Mouse (Mus musculus): Measurements from ENCODE around the gene 4932438A13Rik. TPM values are rescaled to one million over a fixed set of nuclear protein-coding genes. Genes with fewer than 3 reads are reported as not detected.

4932438A13Rik gene
- polyA plus RNA-seq, 1 experiment from 2014 or later, result 51.2 TPM

GRCm38 (mm10) chr3:36864466-36864865 lies 1.6 kb downstream of the 4932438A13Rik start:
- Histone ChIP-seq H3K36me3 (ENCODE audit: control insufficient read depth, insufficient read depth, low read length) (peaks cover 12% of the 10 kb centered on the region), H3K9me3 (replicated peaks; ENCODE audit: control insufficient read depth, low read length) (no peaks in the 10 kb centered on the region), H3K27me3 (ENCODE audit: control insufficient read depth, insufficient read depth, low read length) (no peaks in the 10 kb centered on the region), H3K4me3 (replicated peaks; ENCODE audit: low read length) (no peak overlapping the region), H3K9ac (ENCODE audit: low read length) (no peak overlapping the region), H3K4me1 (ENCODE audit: control insufficient read depth, insufficient read depth, low read length) (peaks cover 5% of the 10 kb centered on the region), H3K27ac (ENCODE audit: low read length) (no peak overlapping the region), H3K4me2 (ENCODE audit: low read depth, low read length) (no peak overlapping the region)
- 86% methylated on average over 4 of the region's 4 CpGs for WGBS
- ATAC-seq (ENCODE audit: insufficient read depth, low FRiP score), result no peak

DNA sequence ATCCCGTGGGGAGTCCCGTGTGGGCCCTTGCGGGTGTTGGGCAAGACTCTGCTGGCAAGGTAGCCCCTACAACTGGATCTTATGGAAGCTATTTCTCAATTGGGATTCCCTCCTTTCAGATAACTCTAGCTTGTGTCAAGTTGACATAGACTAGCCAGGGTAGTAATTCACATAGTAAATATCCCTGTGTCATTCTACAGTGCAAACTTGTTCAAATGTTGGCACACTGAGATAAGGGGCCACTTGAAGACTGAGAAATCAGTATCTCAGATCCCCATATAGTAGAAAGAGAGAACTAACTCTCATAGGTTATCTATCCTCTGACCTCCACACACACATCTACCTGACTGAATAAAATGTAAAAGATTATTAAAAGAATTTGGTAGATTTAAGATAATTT lies 42.5 kb downstream of the 4932438A13Rik start:
- no peak for ATAC-seq (ENCODE audit: insufficient read depth, low FRiP score)
- Histone ChIP-seq H3K4me2 (ENCODE audit: low read depth, low read length) (no peak overlapping the region), H3K4me3 (replicated peaks; ENCODE audit: low read length) (no peak overlapping the region), H3K9ac (ENCODE audit: low read length) (no peak overlapping the region), H3K4me1 (ENCODE audit: control insufficient read depth, insufficient read depth, low read length) (no peaks in the 10 kb centered on the region), H3K36me3 (ENCODE audit: control insufficient read depth, insufficient read depth, low read length) (peaks cover 2% of the 10 kb centered on the region; the same call in 1 of the 2 replicates), H3K27ac (ENCODE audit: low read length) (no peak overlapping the region), H3K9me3 (replicated peaks; ENCODE audit: control insufficient read depth, low read length) (no peaks in the 10 kb centered on the region), H3K27me3 (ENCODE audit: control insufficient read depth, insufficient read depth, low read length) (no peaks in the 10 kb centered on the region)
- 89% methylated on average over 3 of the region's 3 CpGs for WGBS

DNA sequence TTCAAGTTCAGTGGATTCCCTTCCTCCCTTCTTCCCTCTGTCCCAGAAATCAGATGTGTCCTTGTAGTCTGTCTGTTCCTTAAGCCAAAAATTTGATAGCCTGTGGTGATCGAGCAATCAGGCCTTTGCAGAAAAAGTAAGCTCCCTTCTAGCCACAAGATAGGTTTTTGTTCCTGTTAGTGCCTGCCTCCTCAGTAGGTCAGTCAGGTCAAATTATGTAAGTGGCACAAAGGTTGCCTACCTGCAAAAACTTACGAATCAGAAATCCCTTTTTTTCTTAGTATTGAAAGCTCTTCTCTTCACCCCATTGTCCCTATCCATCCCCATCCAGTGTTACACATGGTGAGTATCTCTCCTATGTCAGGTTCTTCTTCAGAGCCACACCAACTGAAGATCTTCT lies 54.9 kb downstream of the 4932438A13Rik start:
- WGBS, result 86% methylated on average over 2 of the region's 2 CpGs
- H3K4me1 ChIP-seq (ENCODE audit: control insufficient read depth, insufficient read depth, low read length), result no peaks in the 10 kb centered on the region; the same call in 1 of the 2 replicates
- ATAC-seq (ENCODE audit: insufficient read depth, low FRiP score), result no peak
- no peaks in the 10 kb centered on the region for H3K36me3 ChIP-seq (ENCODE audit: control insufficient read depth, insufficient read depth, low read length)
- no peak overlapping the region for H3K9ac ChIP-seq (ENCODE audit: low read length)
- H3K9me3 ChIP-seq (replicated peaks; ENCODE audit: control insufficient read depth, low read length), result no peaks in the 10 kb centered on the region
- no peaks in the 10 kb centered on the region for H3K27me3 ChIP-seq (ENCODE audit: control insufficient read depth, insufficient read depth, low read length)
- H3K4me3 ChIP-seq (replicated peaks; ENCODE audit: low read length), result no peak overlapping the region
- no peak overlapping the region for H3K4me2 ChIP-seq (ENCODE audit: low read depth, low read length)
- no peak overlapping the region for H3K27ac ChIP-seq (ENCODE audit: low read length)

DNA sequence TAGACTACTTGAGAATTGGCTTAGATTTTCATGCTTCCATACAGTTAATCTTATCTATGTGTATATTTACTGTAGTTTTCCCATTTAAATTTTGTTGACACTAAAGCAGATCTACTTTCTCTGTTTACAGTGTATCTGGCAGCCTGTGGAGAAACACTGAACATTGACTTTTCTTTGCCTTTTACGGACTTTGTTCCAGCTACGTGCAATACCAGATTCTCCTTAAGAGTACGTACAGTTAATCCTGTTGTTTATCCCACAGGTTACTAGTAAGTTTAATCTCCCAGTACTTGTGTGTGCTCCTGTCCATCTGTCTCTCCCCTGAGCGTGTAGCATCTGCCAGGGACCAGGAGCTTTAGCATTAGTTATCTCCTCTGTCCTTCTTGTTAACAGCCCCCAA lies 55.4 kb downstream of the 4932438A13Rik start:
- Histone ChIP-seq H3K27me3 (ENCODE audit: control insufficient read depth, insufficient read depth, low read length) (no peaks in the 10 kb centered on the region), H3K4me1 (ENCODE audit: control insufficient read depth, insufficient read depth, low read length) (no peaks in the 10 kb centered on the region; the same call in 1 of the 2 replicates), H3K9me3 (replicated peaks; ENCODE audit: control insufficient read depth, low read length) (no peaks in the 10 kb centered on the region), H3K36me3 (ENCODE audit: control insufficient read depth, insufficient read depth, low read length) (no peaks in the 10 kb centered on the region), H3K4me3 (replicated peaks; ENCODE audit: low read length) (no peak overlapping the region), H3K27ac (ENCODE audit: low read length) (no peak overlapping the region), H3K9ac (ENCODE audit: low read length) (no peak overlapping the region), H3K4me2 (ENCODE audit: low read depth, low read length) (no peak overlapping the region)
- no peak for ATAC-seq (ENCODE audit: insufficient read depth, low FRiP score)
- WGBS, result 57% methylated on average over 4 of the region's 4 CpGs

DNA sequence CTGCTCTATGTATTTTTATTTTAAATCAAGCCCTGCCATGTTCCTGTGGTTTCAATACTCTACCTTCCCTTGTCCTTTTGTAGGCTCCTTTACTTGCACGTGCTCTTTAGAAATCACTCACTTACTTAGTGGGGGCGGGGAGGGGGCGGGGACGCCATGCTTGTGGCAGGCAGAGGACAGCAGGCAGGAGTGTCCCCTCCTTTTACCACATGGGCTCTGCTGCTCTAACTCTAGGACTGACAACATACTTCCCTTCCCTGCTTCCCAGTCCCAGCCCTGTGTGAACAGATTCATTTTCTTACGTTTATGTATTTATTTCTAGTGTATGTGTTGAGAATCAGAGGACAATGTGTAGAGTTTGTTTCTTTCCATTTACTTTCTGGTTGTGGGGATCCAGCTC lies 78.7 kb downstream of the 4932438A13Rik start:
- Histone ChIP-seq H3K4me3 (replicated peaks; ENCODE audit: low read length) (no peak overlapping the region), H3K4me2 (ENCODE audit: low read depth, low read length) (no peak overlapping the region), H3K9ac (ENCODE audit: low read length) (no peak overlapping the region), H3K27ac (ENCODE audit: low read length) (no peak overlapping the region), H3K27me3 (ENCODE audit: control insufficient read depth, insufficient read depth, low read length) (no peaks in the 10 kb centered on the region), H3K9me3 (replicated peaks; ENCODE audit: control insufficient read depth, low read length) (no peaks in the 10 kb centered on the region), H3K4me1 (ENCODE audit: control insufficient read depth, insufficient read depth, low read length) (peaks cover 4% of the 10 kb centered on the region; the same call in 1 of the 2 replicates), H3K36me3 (ENCODE audit: control insufficient read depth, insufficient read depth, low read length) (no peaks in the 10 kb centered on the region)
- no peak for ATAC-seq (ENCODE audit: insufficient read depth, low FRiP score)
- WGBS, result 37% methylated on average over 5 of the region's 5 CpGs

DNA sequence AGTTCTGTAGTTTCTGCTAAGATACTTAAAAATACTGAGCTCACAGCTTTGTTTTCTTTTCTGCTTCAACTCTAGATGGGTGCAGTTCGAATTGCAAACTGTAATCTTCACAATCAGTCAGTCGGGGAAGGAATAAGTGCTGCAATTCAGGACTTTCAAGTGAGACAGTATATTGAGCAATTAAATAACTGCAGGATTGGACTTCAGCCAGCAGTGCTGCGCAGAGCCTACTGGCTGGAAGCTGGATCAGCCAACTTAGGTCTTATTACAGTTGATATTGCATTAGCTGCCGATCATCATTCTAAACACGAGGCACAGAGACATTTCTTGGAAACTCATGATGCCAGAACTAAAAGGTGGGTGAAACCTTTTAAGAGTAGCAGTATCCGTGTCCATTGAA lies 79.2 kb downstream of the 4932438A13Rik start:
- Histone ChIP-seq H3K9ac (ENCODE audit: low read length) (no peak overlapping the region), H3K4me3 (replicated peaks; ENCODE audit: low read length) (no peak overlapping the region), H3K4me1 (ENCODE audit: control insufficient read depth, insufficient read depth, low read length) (peaks cover 4% of the 10 kb centered on the region; the same call in 1 of the 2 replicates), H3K9me3 (replicated peaks; ENCODE audit: control insufficient read depth, low read length) (no peaks in the 10 kb centered on the region), H3K4me2 (ENCODE audit: low read depth, low read length) (no peak overlapping the region), H3K36me3 (ENCODE audit: control insufficient read depth, insufficient read depth, low read length) (no peaks in the 10 kb centered on the region), H3K27me3 (ENCODE audit: control insufficient read depth, insufficient read depth, low read length) (no peaks in the 10 kb centered on the region), H3K27ac (ENCODE audit: low read length) (no peak overlapping the region)
- 51% methylated on average over 6 of the region's 6 CpGs for WGBS
- ATAC-seq (ENCODE audit: insufficient read depth, low FRiP score), result no peak

- H3K9me3 ChIP-seq (replicated peaks; ENCODE audit: control insufficient read depth, low read length), result no peaks in the 10 kb centered on the region
- no peaks in the 10 kb centered on the region for H3K27me3 ChIP-seq (ENCODE audit: control insufficient read depth, insufficient read depth, low read length)
- peaks cover 4% of the 10 kb centered on the region; the same call in 1 of the 2 replicates for H3K4me1 ChIP-seq (ENCODE audit: control insufficient read depth, insufficient read depth, low read length)
- H3K36me3 ChIP-seq (ENCODE audit: control insufficient read depth, insufficient read depth, low read length), result peaks cover 6% of the 10 kb centered on the region; the same call in 1 of the 2 replicates
- no peak overlapping the region for H3K9ac ChIP-seq (ENCODE audit: low read length)
- H3K27ac ChIP-seq (ENCODE audit: low read length), result no peak overlapping the region
- H3K4me3 ChIP-seq (replicated peaks; ENCODE audit: low read length), result no peak overlapping the region
- H3K4me2 ChIP-seq (ENCODE audit: low read depth, low read length), result no peak overlapping the region
- no peak for ATAC-seq (ENCODE audit: insufficient read depth, low FRiP score)
Observed at GRCm38 (mm10) chr3:36943706-36944105, 80.8 kb downstream of the 4932438A13Rik start.

GRCm38 (mm10) chr3:37037979-37038378 lies 175.1 kb downstream of the 4932438A13Rik start:
- 84% methylated on average over 2 of the region's 2 CpGs for WGBS

DNA sequence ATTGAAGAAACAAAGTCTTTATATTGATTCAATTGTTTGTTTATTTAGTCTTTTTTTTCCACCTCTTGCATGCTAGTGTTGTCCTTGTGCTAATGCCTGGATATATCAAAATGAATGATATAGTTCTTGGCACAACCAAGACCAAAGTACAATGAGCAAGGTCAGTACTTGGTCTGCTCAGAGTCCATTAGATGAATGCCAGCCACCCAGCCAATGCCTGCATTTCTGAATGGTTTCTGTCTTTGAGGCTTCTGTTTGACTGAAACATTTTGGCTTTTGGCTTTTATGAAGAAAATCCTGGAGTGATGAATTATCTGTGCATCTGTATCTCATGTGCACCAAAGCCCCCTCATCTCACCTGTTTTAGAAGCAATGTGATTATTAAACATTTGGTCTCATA lies 176.9 kb downstream of the 4932438A13Rik start:
- no peak for ATAC-seq (ENCODE audit: insufficient read depth, low FRiP score)
- Histone ChIP-seq H3K4me2 (ENCODE audit: low read depth, low read length) (no peak overlapping the region), H3K9me3 (replicated peaks; ENCODE audit: control insufficient read depth, low read length) (no peaks in the 10 kb centered on the region), H3K27me3 (ENCODE audit: control insufficient read depth, insufficient read depth, low read length) (no peaks in the 10 kb centered on the region), H3K4me1 (ENCODE audit: control insufficient read depth, insufficient read depth, low read length) (no peaks in the 10 kb centered on the region), H3K9ac (ENCODE audit: low read length) (no peak overlapping the region), H3K36me3 (ENCODE audit: control insufficient read depth, insufficient read depth, low read length) (peaks cover 8% of the 10 kb centered on the region; the same call in 1 of the 2 replicates), H3K27ac (ENCODE audit: low read length) (no peak overlapping the region), H3K4me3 (replicated peaks; ENCODE audit: low read length) (no peak overlapping the region)

More at GRCm38 (mm10) chr3:37037979-37038378, 175.1 kb downstream of the 4932438A13Rik start:
- Histone ChIP-seq H3K9ac (ENCODE audit: low read length) (no peak overlapping the region), H3K9me3 (replicated peaks; ENCODE audit: control insufficient read depth, low read length) (no peaks in the 10 kb centered on the region), H3K4me2 (ENCODE audit: low read depth, low read length) (no peak overlapping the region), H3K4me3 (replicated peaks; ENCODE audit: low read length) (no peak overlapping the region), H3K36me3 (ENCODE audit: control insufficient read depth, insufficient read depth, low read length) (peaks cover 4% of the 10 kb centered on the region; the same call in 1 of the 2 replicates), H3K27ac (ENCODE audit: low read length) (no peak overlapping the region), H3K27me3 (ENCODE audit: control insufficient read depth, insufficient read depth, low read length) (no peaks in the 10 kb centered on the region), H3K4me1 (ENCODE audit: control insufficient read depth, insufficient read depth, low read length) (no peaks in the 10 kb centered on the region)
- no peak for ATAC-seq (ENCODE audit: insufficient read depth, low FRiP score)

GRCm38 (mm10) chr3:37051491-37051890 lies 188.6 kb downstream of the 4932438A13Rik start:
- WGBS, result 87% methylated on average over 1 of the region's 1 CpGs
- no peak overlapping the region for H3K4me3 ChIP-seq (replicated peaks; ENCODE audit: low read length)
- no peaks in the 10 kb centered on the region for H3K9me3 ChIP-seq (replicated peaks; ENCODE audit: control insufficient read depth, low read length)
- H3K4me1 ChIP-seq (ENCODE audit: control insufficient read depth, insufficient read depth, low read length), result no peaks in the 10 kb centered on the region
- H3K9ac ChIP-seq (ENCODE audit: low read length), result no peak overlapping the region
- H3K4me2 ChIP-seq (ENCODE audit: low read depth, low read length), result no peak overlapping the region
- no peak for ATAC-seq (ENCODE audit: insufficient read depth, low FRiP score)
- no peak overlapping the region for H3K27ac ChIP-seq (ENCODE audit: low read length)
- peaks cover 13% of the 10 kb centered on the region for H3K36me3 ChIP-seq (ENCODE audit: control insufficient read depth, insufficient read depth, low read length)
- no peaks in the 10 kb centered on the region for H3K27me3 ChIP-seq (ENCODE audit: control insufficient read depth, insufficient read depth, low read length)
